Mouse (Mus musculus) neural tube, embryonic 13.5 days (tissue): Measurements from ENCODE around the gene Lsamp. TPM values are rescaled to one million over a fixed set of nuclear protein-coding genes. Genes with fewer than 3 reads are reported as not detected.
A peak's percentile ranks its signal among the peaks of the same experiment; 100 is the strongest.

Experiments
- ATAC-seq: fragments of 200-750 bp; cut with Nextera tagmentation; 2 replicates; pipeline ENCODE4 v1.8.0; 2017; ENCODE audit warnings: low read depth, mild to moderate bottlenecking, moderate TSS enrichment, moderate library complexity
- H3K27ac ChIP-seq: fragments of 300-500 bp; sonication (generic); replicated peaks from 2 replicates; pipeline ENCODE4 v1.5.1; 2015; ENCODE audit warnings: moderate library complexity, mild to moderate bottlenecking, inconsistent platforms
- H3K27me3 ChIP-seq: fragments of 300-500 bp; sonication (generic); 2 replicates; pipeline ENCODE4 v1.6.1; 2015; ENCODE audit warnings: mild to moderate bottlenecking, inconsistent platforms
- H3K36me3 ChIP-seq: fragments of 300-500 bp; sonication (generic); 2 replicates; pipeline ENCODE4 v1.6.1; 2015; ENCODE audit warnings: mild to moderate bottlenecking, inconsistent platforms
- H3K4me1 ChIP-seq: fragments of 300-500 bp; sonication (generic); replicated peaks from 2 replicates; pipeline ENCODE4 v1.6.1; 2015; ENCODE audit warnings: inconsistent platforms
- H3K4me2 ChIP-seq: fragments of 300-500 bp; sonication (generic); 2 replicates; pipeline ENCODE4 v1.6.1; 2015; ENCODE audit warnings: inconsistent platforms, mild to moderate bottlenecking, moderate library complexity
- H3K4me3 ChIP-seq: fragments of 300-500 bp; sonication (generic); 2 replicates; pipeline ENCODE4 v1.5.1; 2015; ENCODE audit warnings: mild to moderate bottlenecking, inconsistent platforms
- H3K9ac ChIP-seq: fragments of 300-500 bp; sonication (generic); 2 replicates; pipeline ENCODE4 v1.6.1; 2015; ENCODE audit warnings: moderate library complexity, mild to moderate bottlenecking, inconsistent platforms
- H3K9me3 ChIP-seq: fragments of 300-500 bp; sonication (generic); 2 replicates; pipeline ENCODE4 v1.6.1; 2016; ENCODE audit warnings: inconsistent platforms
- WGBS: fragments of 180-500 bp; shearing (Covaris S2); methylation state at CpG from one replicate; pipeline ENCODE4 v1.1.7; 2015; 5-methylcytosine and 5-hydroxymethylcytosine counted together
- polyA plus RNA-seq: library from polyadenylated mRNA; unstranded; fragments of >200 nt; fragmentation: Nextera tagmentation; extraction: Ambion mirVana; gene quantifications from 2 replicates; pipeline ENCODE4 v1.2.1, GENCODE M21; 2015

The Lsamp gene
- polyA plus RNA-seq, 1 experiment from 2014 or later, result 56.5 TPM

- WGBS, result 89% methylated on average over 5 of the region's 5 CpGs
- Histone ChIP-seq H3K4me2 (no peak overlapping the region), H3K36me3 (no peaks in the 10 kb centered on the region), H3K27me3 (no peaks in the 10 kb centered on the region), H3K9me3 (no peaks in the 10 kb centered on the region), H3K4me1 (no peaks in the 10 kb centered on the region), H3K4me3 (no peak overlapping the region), H3K9ac (no peak overlapping the region), H3K27ac (no peak overlapping the region)
- no peak for ATAC-seq
Observed at GRCm38 (mm10) chr16:41701790-41702428, 1717.7 kb downstream of the Lsamp start.

- Histone ChIP-seq H3K4me1 (peaks cover 10% of the 10 kb centered on the region), H3K27ac (peak overlapping the region; percentile 70), H3K4me3 (no peak overlapping the region), H3K36me3 (no peaks in the 10 kb centered on the region), H3K27me3 (no peaks in the 10 kb centered on the region), H3K9me3 (no peaks in the 10 kb centered on the region), H3K4me2 (no peak overlapping the region), H3K9ac (no peak overlapping the region)
- WGBS, result 63% methylated on average over 9 of the region's 9 CpGs
- peak; percentile 91 for ATAC-seq
Observed at GRCm38 (mm10) chr16:41728900-41729585, 1744.9 kb downstream of the Lsamp start.

- Histone ChIP-seq H3K4me3 (no peak overlapping the region), H3K9ac (no peak overlapping the region), H3K27ac (no peak overlapping the region), H3K4me2 (no peak overlapping the region), H3K36me3 (no peaks in the 10 kb centered on the region), H3K27me3 (no peaks in the 10 kb centered on the region), H3K9me3 (no peaks in the 10 kb centered on the region), H3K4me1 (peaks cover 10% of the 10 kb centered on the region)
- ATAC-seq, result no peak
- 91% methylated on average over 1 of the region's 1 CpGs for WGBS
Observed at GRCm38 (mm10) chr16:41729911-41730310, 1745.8 kb downstream of the Lsamp start.

- Histone ChIP-seq H3K4me2 (no peak overlapping the region), H3K4me1 (peaks cover 11% of the 10 kb centered on the region; the same call in 1 of the 2 replicates), H3K27ac (no peak overlapping the region), H3K27me3 (no peaks in the 10 kb centered on the region), H3K36me3 (no peaks in the 10 kb centered on the region), H3K9me3 (no peaks in the 10 kb centered on the region), H3K9ac (no peak overlapping the region), H3K4me3 (no peak overlapping the region)
- 53% methylated on average over 4 of the region's 4 CpGs for WGBS
- peak; percentile 56; the same call in 1 of the 2 replicates for ATAC-seq
Observed at GRCm38 (mm10) chr16:41745037-41745436, 1760.9 kb downstream of the Lsamp start.

GRCm38 (mm10) chr16:41746235-41746911, 1762.2 kb downstream of the Lsamp start:
- 89% methylated on average over 11 of the region's 11 CpGs for whole genome bisulfite sequencing
- no peak for ATAC-seq

GRCm38 (mm10) chr16:41747874-41748273, 1763.7 kb downstream of the Lsamp start:
- no peak overlapping the region for H3K4me2 ChIP-seq
- no peaks in the 10 kb centered on the region for H3K27me3 ChIP-seq
- H3K36me3 ChIP-seq, result no peaks in the 10 kb centered on the region
- no peak overlapping the region for H3K9ac ChIP-seq
- no peak overlapping the region for H3K4me3 ChIP-seq
- H3K9me3 ChIP-seq, result no peaks in the 10 kb centered on the region
- H3K27ac ChIP-seq, result no peak overlapping the region
- ATAC-seq, result no peak
- H3K4me1 ChIP-seq, result peaks cover 11% of the 10 kb centered on the region; the same call in 1 of the 2 replicates
- WGBS, result 66% methylated on average over 2 of the region's 2 CpGs

More at GRCm38 (mm10) chr16:41746235-41746911, 1762.2 kb downstream of the Lsamp start:
- Histone ChIP-seq H3K9ac (no peak overlapping the region), H3K27ac (no peak overlapping the region), H3K4me1 (peaks cover 11% of the 10 kb centered on the region; the same call in 1 of the 2 replicates), H3K4me2 (no peak overlapping the region), H3K27me3 (no peaks in the 10 kb centered on the region), H3K9me3 (no peaks in the 10 kb centered on the region), H3K36me3 (no peaks in the 10 kb centered on the region), H3K4me3 (no peak overlapping the region)

- Histone ChIP-seq H3K36me3 (no peaks in the 10 kb centered on the region), H3K4me1 (peaks cover 11% of the 10 kb centered on the region; the same call in 1 of the 2 replicates), H3K4me3 (no peak overlapping the region), H3K4me2 (no peak overlapping the region), H3K27ac (no peak overlapping the region), H3K9ac (no peak overlapping the region), H3K27me3 (no peaks in the 10 kb centered on the region), H3K9me3 (no peaks in the 10 kb centered on the region)
- 91% methylated on average over 2 of the region's 2 CpGs for WGBS
- no peak for ATAC-seq
Observed at GRCm38 (mm10) chr16:41748759-41749158, 1764.6 kb downstream of the Lsamp start.

- Histone ChIP-seq H3K4me2 (no peak overlapping the region), H3K27ac (no peak overlapping the region), H3K9ac (no peak overlapping the region), H3K4me3 (no peak overlapping the region), H3K36me3 (no peaks in the 10 kb centered on the region), H3K9me3 (no peaks in the 10 kb centered on the region), H3K27me3 (no peaks in the 10 kb centered on the region), H3K4me1 (no peaks in the 10 kb centered on the region)
- WGBS, result 85% methylated on average over 6 of the region's 6 CpGs
- no peak for ATAC-seq
Observed at GRCm38 (mm10) chr16:41764285-41764684, 1780.1 kb downstream of the Lsamp start.

GRCm38 (mm10) chr16:41771427-41772125, 1787.4 kb downstream of the Lsamp start:
- H3K27ac ChIP-seq, result peak overlapping the region; percentile 56

GRCm38 (mm10) chr16:41777586-41777985, 1793.4 kb downstream of the Lsamp start:
- no peak for ATAC-seq
- WGBS, result 81% methylated on average over 1 of the region's 1 CpGs
- H3K4me1 ChIP-seq, result no peaks in the 10 kb centered on the region
- H3K27ac ChIP-seq, result no peak overlapping the region
- no peaks in the 10 kb centered on the region for H3K9me3 ChIP-seq
- H3K36me3 ChIP-seq, result no peaks in the 10 kb centered on the region
- no peak overlapping the region for H3K9ac ChIP-seq
- no peaks in the 10 kb centered on the region for H3K27me3 ChIP-seq
- no peak overlapping the region for H3K4me3 ChIP-seq
- no peak overlapping the region for H3K4me2 ChIP-seq

More at GRCm38 (mm10) chr16:41771427-41772125, 1787.4 kb downstream of the Lsamp start:
- ATAC-seq, result peak; percentile 87
- no peaks in the 10 kb centered on the region for H3K36me3 ChIP-seq
- H3K27me3 ChIP-seq, result no peaks in the 10 kb centered on the region
- peaks cover 13% of the 10 kb centered on the region for H3K4me1 ChIP-seq
- no peak overlapping the region for H3K9ac ChIP-seq
- no peak overlapping the region for H3K4me2 ChIP-seq
- 62% methylated on average over 4 of the region's 4 CpGs for WGBS
- no peaks in the 10 kb centered on the region for H3K9me3 ChIP-seq
- no peak overlapping the region for H3K4me3 ChIP-seq

GRCm38 (mm10) chr16:41785600-41785999, 1801.4 kb downstream of the Lsamp start:
- Histone ChIP-seq H3K36me3 (no peaks in the 10 kb centered on the region), H3K4me2 (no peak overlapping the region), H3K27me3 (no peaks in the 10 kb centered on the region), H3K4me1 (0 out of 2 replicates have a peak, but pooled peaks cover 7% of the 10 kb centered on the region), H3K27ac (no peak overlapping the region), H3K9ac (no peak overlapping the region), H3K4me3 (no peak overlapping the region), H3K9me3 (no peaks in the 10 kb centered on the region)
- no peak for ATAC-seq
- WGBS, result 83% methylated on average over 2 of the region's 2 CpGs

GRCm38 (mm10) chr16:41786704-41787103, 1802.5 kb downstream of the Lsamp start:
- Histone ChIP-seq H3K27ac (no peak overlapping the region), H3K27me3 (no peaks in the 10 kb centered on the region), H3K9ac (no peak overlapping the region), H3K36me3 (no peaks in the 10 kb centered on the region), H3K4me1 (0 out of 2 replicates have a peak, but pooled peaks cover 7% of the 10 kb centered on the region), H3K9me3 (no peaks in the 10 kb centered on the region), H3K4me2 (no peak overlapping the region), H3K4me3 (no peak overlapping the region)
- 92% methylated on average over 3 of the region's 3 CpGs for WGBS
- no peak for ATAC-seq
